Mouse (Mus musculus) inflammation-experienced regulatory T-cells, adult 16 weeks (primary cell): ENCODE measurements around the gene Cnot10. TPM values are rescaled to one million over a fixed set of nuclear protein-coding genes. Genes with fewer than 3 reads are reported as not detected.

ENCODE experiments used
- polyA plus RNA-seq: library from polyadenylated mRNA; unstranded; fragments of 100-300 nt; shearing (Covaris generic); gene quantifications from one replicate; pipeline ENCODE4 v1.2.1, GENCODE M21; 2017

Gene Cnot10
- 69.9 TPM for polyA plus RNA-seq

DNA sequence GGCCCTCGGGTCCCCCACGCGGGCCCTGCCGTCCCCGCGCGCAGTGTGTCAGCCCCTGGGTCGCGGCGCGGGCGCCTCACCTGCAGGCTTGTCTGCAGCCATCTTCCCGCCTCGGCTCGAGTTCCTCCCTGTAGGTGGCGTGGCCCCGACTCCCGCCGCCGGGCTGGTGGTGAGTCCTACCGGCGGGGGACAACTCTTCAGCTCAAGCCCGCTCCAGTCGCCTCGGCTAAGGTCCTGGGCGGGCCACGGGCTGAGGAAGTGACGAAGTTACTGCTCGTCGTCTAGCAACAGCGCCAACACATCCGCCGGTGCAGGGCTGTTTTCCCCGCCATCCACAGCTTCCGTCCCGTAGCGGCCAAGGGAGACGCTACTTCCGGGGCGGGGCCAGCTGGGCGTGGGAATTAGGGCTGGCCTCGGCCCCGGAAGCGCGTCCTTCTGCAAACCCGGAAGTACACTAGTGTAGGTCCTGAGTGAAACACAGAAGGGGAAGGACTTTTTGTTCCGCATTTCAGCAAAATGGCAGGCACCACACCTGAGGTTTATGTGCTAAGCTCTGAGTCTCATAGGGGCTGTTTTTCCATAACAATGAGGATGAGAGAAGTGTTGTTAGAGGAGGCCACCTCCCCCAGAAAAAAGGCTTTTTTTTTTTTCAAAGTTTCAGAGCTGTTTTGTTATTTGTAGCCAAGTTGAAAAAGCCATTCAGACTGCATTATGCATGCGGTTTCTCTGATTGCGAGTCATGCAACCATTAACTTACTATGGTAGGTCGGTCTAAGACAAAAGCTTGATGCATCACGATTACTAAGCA lies at the start of gene Cnot10:
Gene Cnot10 (minus strand): TSS at position 346 of the 808 bp plus-strand sequence.

GRCm38 (mm10) chr9:114688252-114688952 lies 48.4 kb upstream of the Cnot10 start, which contains the start of gene Dync1li1:
TSS of gene Dync1li1 (plus strand) at chr9:114688790.

DNA sequence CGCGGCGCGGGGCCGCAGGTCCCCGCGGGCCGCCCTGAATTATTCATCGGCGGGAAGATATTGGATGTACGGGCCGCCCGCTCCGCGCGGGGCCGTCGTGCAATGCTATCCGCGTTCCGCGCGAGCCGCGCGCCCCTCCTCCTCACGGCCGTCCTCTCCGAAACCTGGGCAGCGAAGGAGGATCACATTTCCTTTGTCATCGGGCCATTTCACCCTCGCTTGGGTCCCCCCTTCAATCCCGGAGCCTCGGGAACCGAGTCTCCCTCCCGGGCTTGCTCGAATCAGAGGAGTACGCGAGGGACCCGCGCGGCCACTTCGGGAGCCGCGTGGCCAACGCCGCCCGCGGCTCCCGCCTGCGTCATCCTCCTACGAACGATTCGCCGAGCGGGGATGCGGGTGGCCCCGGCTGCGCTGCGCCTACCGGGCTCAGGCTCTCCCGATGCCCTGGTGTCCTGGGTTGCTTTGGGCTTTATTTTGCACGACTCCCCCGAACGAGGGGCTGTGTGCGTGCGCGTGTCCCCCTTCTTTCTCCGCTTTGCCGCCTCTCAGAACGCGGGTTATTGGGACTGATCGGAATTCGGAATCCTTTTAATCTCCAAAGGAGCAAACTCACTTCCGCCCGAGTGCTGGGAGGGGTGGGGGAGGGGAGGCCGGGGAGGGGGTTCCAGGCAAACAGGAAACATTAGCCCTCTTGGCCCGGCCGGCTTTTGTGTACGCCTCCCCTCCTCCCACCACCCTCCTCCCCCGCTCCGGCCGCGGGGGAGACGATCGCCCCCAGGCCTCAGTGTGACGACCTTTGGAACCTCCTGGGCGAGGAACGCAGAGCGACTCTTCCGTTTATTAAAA lies 76.0 kb downstream of the Cnot10 start, which contains the start of gene Trim71:
Gene Trim71 (minus strand): TSS at position 609 of the 846 bp plus-strand sequence.

Other genes with a start within 250 kb of the Cnot10 start
- gene Crtap, start 249.5 kb downstream of the Cnot10 start, polyA plus RNA-seq = 2.8 TPM
- gene Glb1, start 239.1 kb downstream of the Cnot10 start, polyA plus RNA-seq = 54.6 TPM
- 29.1 TPM for gene Tmppe, start 239.1 kb downstream of the Cnot10 start, polyA plus RNA-seq
- gene Ccr4, start 135.3 kb downstream of the Cnot10 start, polyA plus RNA-seq = 47.8 TPM
- gene C130032M10Rik, start 124.5 kb downstream of the Cnot10 start, polyA plus RNA-seq = not detected
- gene Trim71, start 75.8 kb downstream of the Cnot10 start, polyA plus RNA-seq = not detected
- gene Dync1li1, start 48.6 kb upstream of the Cnot10 start, polyA plus RNA-seq = 69.4 TPM
- 243 TPM for gene Cmtm6, start 90.9 kb upstream of the Cnot10 start, polyA plus RNA-seq
- gene Cmtm7, start 141.7 kb upstream of the Cnot10 start, polyA plus RNA-seq = 149 TPM
- gene Cmtm8, start 204.0 kb upstream of the Cnot10 start, polyA plus RNA-seq = 0.45 TPM